Mouse (Mus musculus): ENCODE results near the gene Zfp740. TPM values are rescaled to one million over a fixed set of nuclear protein-coding genes. Genes with fewer than 3 reads are reported as not detected.

Gene Zfp740
- polyA plus RNA-seq (2014; fragmentation: Illumina TruSeq; extraction: RNeasy Lipid Tissue Mini Kit (QIAGEN cat#74804); ENCODE audit: low read depth, low replicate concordance) = 47.3 TPM

GRCm38 (mm10) chr15:102202971-102203834 lies at the start of gene Zfp740:
TSS of gene Zfp740 (plus strand) at chr15:102203249.

GRCm38 (mm10) chr15:102204674-102205505 lies 1.8 kb downstream of the Zfp740 start, which contains the start of gene Csad:
TSS of gene Csad (minus strand) at chr15:102204724.

GRCm38 (mm10) chr15:102231748-102232147 lies 28.7 kb downstream of the Zfp740 start, which contains the start of gene Itgb7:
TSS of gene Itgb7 (minus strand) at chr15:102231944.

GRCm38 (mm10) chr15:102257202-102258075 lies 54.4 kb downstream of the Zfp740 start, which contains the start of gene Rarg:
TSS of gene Rarg (minus strand) at chr15:102257517.

Other genes starting within 250 kb of the Zfp740 start
- gene Krt78, start 249.0 kb upstream of the Zfp740 start, polyA plus RNA-seq (2014; fragmentation: Illumina TruSeq; extraction: RNeasy Lipid Tissue Mini Kit (QIAGEN cat#74804); ENCODE audit: low read depth, low replicate concordance) = not detected
- 179 TPM for gene Krt8, start 198.8 kb upstream of the Zfp740 start, polyA plus RNA-seq (2014; fragmentation: Illumina TruSeq; extraction: RNeasy Lipid Tissue Mini Kit (QIAGEN cat#74804); ENCODE audit: low read depth, low replicate concordance)
- gene Krt18, start 175.1 kb upstream of the Zfp740 start, polyA plus RNA-seq (2014; fragmentation: Illumina TruSeq; extraction: RNeasy Lipid Tissue Mini Kit (QIAGEN cat#74804); ENCODE audit: low read depth, low replicate concordance) = 14.7 TPM
- 230 TPM for gene Eif4b, start 129.5 kb upstream of the Zfp740 start, polyA plus RNA-seq (2014; fragmentation: Illumina TruSeq; extraction: RNeasy Lipid Tissue Mini Kit (QIAGEN cat#74804); ENCODE audit: low read depth, low replicate concordance)
- gene Tns2, start 102.8 kb upstream of the Zfp740 start, polyA plus RNA-seq (2014; fragmentation: Illumina TruSeq; extraction: RNeasy Lipid Tissue Mini Kit (QIAGEN cat#74804); ENCODE audit: low read depth, low replicate concordance) = 17.3 TPM
- 1.5 TPM for gene Spryd3, start 67.0 kb upstream of the Zfp740 start, polyA plus RNA-seq (2014; fragmentation: Illumina TruSeq; extraction: RNeasy Lipid Tissue Mini Kit (QIAGEN cat#74804); ENCODE audit: low read depth, low replicate concordance)
- gene Igfbp6, start 58.9 kb upstream of the Zfp740 start, polyA plus RNA-seq (2014; fragmentation: Illumina TruSeq; extraction: RNeasy Lipid Tissue Mini Kit (QIAGEN cat#74804); ENCODE audit: low read depth, low replicate concordance) = 0.41 TPM
- gene Soat2, start 52.7 kb upstream of the Zfp740 start, polyA plus RNA-seq (2014; fragmentation: Illumina TruSeq; extraction: RNeasy Lipid Tissue Mini Kit (QIAGEN cat#74804); ENCODE audit: low read depth, low replicate concordance) = 0.32 TPM
- gene Csad, start 1.5 kb downstream of the Zfp740 start, polyA plus RNA-seq (2014; fragmentation: Illumina TruSeq; extraction: RNeasy Lipid Tissue Mini Kit (QIAGEN cat#74804); ENCODE audit: low read depth, low replicate concordance) = 18.2 TPM
- gene Itgb7, start 28.7 kb downstream of the Zfp740 start, polyA plus RNA-seq (2014; fragmentation: Illumina TruSeq; extraction: RNeasy Lipid Tissue Mini Kit (QIAGEN cat#74804); ENCODE audit: low read depth, low replicate concordance) = 0.47 TPM
- 3.6 TPM for gene Rarg, start 54.3 kb downstream of the Zfp740 start, polyA plus RNA-seq (2014; fragmentation: Illumina TruSeq; extraction: RNeasy Lipid Tissue Mini Kit (QIAGEN cat#74804); ENCODE audit: low read depth, low replicate concordance)
- not detected for gene Gm9918, start 67.3 kb downstream of the Zfp740 start, polyA plus RNA-seq (2014; fragmentation: Illumina TruSeq; extraction: RNeasy Lipid Tissue Mini Kit (QIAGEN cat#74804); ENCODE audit: low read depth, low replicate concordance)
- gene Mfsd5, start 76.2 kb downstream of the Zfp740 start, polyA plus RNA-seq (2014; fragmentation: Illumina TruSeq; extraction: RNeasy Lipid Tissue Mini Kit (QIAGEN cat#74804); ENCODE audit: low read depth, low replicate concordance) = 0.66 TPM
- 0.13 TPM for gene Espl1, start 93.0 kb downstream of the Zfp740 start, polyA plus RNA-seq (2014; fragmentation: Illumina TruSeq; extraction: RNeasy Lipid Tissue Mini Kit (QIAGEN cat#74804); ENCODE audit: low read depth, low replicate concordance)
- gene Pfdn5, start 122.9 kb downstream of the Zfp740 start, polyA plus RNA-seq (2014; fragmentation: Illumina TruSeq; extraction: RNeasy Lipid Tissue Mini Kit (QIAGEN cat#74804); ENCODE audit: low read depth, low replicate concordance) = 39.0 TPM
- 8.4 TPM for gene Myg1, start 128.5 kb downstream of the Zfp740 start, polyA plus RNA-seq (2014; fragmentation: Illumina TruSeq; extraction: RNeasy Lipid Tissue Mini Kit (QIAGEN cat#74804); ENCODE audit: low read depth, low replicate concordance)
- gene Aaas, start 147.5 kb downstream of the Zfp740 start, polyA plus RNA-seq (2014; fragmentation: Illumina TruSeq; extraction: RNeasy Lipid Tissue Mini Kit (QIAGEN cat#74804); ENCODE audit: low read depth, low replicate concordance) = 3.3 TPM
- not detected for gene Sp7, start 163.9 kb downstream of the Zfp740 start, polyA plus RNA-seq (2014; fragmentation: Illumina TruSeq; extraction: RNeasy Lipid Tissue Mini Kit (QIAGEN cat#74804); ENCODE audit: low read depth, low replicate concordance)
- gene Sp1, start 202.9 kb downstream of the Zfp740 start, polyA plus RNA-seq (2014; fragmentation: Illumina TruSeq; extraction: RNeasy Lipid Tissue Mini Kit (QIAGEN cat#74804); ENCODE audit: low read depth, low replicate concordance) = 124 TPM
- gene Amhr2, start 242.1 kb downstream of the Zfp740 start, polyA plus RNA-seq (2014; fragmentation: Illumina TruSeq; extraction: RNeasy Lipid Tissue Mini Kit (QIAGEN cat#74804); ENCODE audit: low read depth, low replicate concordance) = not detected

All from sigmoid colon, adult 10 weeks (tissue).